Mouse (Mus musculus) thymus, adult 2 months (tissue): ENCODE results near the gene Smarcb1.

Source experiments
- CTCF ChIP-seq: fragments of 200-500 bp; IDR thresholded peaks from 2 replicates; pipeline ENCODE4 v1.5.1; 2012; ENCODE audit warnings: mild to moderate bottlenecking, control low read depth, low read length, moderate library complexity, borderline replicate concordance; ENCODE audit not compliant: control insufficient read depth, poor library complexity, insufficient read depth; ENCODE audit errors: extremely low read depth
- POLR2A ChIP-seq: fragments of 200-500 bp; IDR thresholded peaks from 2 replicates; pipeline ENCODE4 v1.6.1; 2012; ENCODE audit warnings: mild to moderate bottlenecking, low read length, control low read depth, moderate library complexity; ENCODE audit not compliant: control insufficient read depth, poor library complexity, insufficient read depth; ENCODE audit errors: extremely low read depth

DNA sequence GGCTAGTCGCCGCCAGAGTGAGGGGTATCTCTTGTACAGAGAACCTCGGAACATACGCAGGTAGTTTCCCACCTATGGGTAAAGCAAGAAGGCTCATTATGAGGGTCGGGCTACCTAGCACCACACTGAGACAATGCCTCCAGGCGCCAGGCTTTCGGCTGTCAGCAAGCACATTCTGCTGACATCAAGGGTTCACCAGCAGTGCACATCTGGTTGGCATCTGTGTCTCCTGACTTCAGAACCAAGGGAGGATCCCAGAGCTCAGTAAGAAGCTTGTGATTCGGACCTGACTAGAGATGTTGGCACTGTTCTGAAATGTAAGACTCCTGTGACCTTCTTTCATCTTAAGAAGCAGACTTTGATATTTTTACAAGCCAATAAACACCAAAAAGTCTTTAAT lies 4.6 kb downstream of the Smarcb1 start:
- no peak for TF ChIP-seq CTCF
- no peak for TF ChIP-seq POLR2A
